Mouse (Mus musculus): ENCODE results near the gene Slc8a3. TPM values are rescaled to one million over a fixed set of nuclear protein-coding genes. Genes with fewer than 3 reads are reported as not detected.

The Slc8a3 gene
- polyA plus RNA-seq, 1 experiment from 2014 or later: 0.05 TPM

DNA sequence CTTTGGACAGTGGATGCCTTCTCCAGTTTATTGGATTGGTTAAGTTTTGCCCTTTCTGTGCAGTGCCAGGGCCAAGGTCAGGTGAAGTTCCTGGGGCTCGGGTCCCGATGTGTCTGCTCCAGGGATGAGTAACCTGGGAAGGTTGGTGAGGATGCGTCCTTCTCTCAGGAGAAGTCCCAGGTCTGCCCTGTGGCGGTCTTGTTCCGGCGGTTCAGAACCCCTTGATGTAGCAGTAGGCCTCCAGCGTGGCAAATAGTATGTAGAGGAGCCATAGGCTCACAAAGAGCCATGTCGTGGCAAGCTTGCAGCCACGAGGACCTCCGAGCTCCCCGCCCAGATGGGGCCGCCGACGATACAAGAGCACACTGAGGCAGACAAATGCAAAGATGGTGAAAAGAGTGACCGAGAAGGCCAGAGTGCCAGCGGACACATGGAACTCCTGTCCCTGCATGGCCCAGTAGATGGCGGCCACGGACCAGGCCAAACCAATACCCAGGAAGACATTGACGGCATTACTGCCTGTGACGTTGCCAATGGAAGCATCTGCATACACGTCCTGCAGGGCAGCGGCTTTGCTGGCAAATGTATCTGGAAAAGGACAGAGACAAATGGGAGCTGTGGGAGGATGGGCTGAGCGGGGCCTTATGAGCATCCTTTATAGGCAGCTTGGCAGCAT, 133.6 kb downstream of the Slc8a3 start:
- ATAC-seq: no peak
- no peak overlapping the region for H3K4me3 ChIP-seq
- no peaks in the 10 kb centered on the region for H3K36me3 ChIP-seq
- no peak overlapping the region for H3K9ac ChIP-seq
- no peaks in the 10 kb centered on the region for H3K9me3 ChIP-seq (replicated peaks)
- no peaks in the 10 kb centered on the region for H3K27me3 ChIP-seq (replicated peaks)
- H3K27ac ChIP-seq: no peak overlapping the region
- 0 out of 2 replicates have a peak, but pooled peaks cover 5% of the 10 kb centered on the region for H3K4me1 ChIP-seq
- 29% methylated on average over 23 of the region's 23 CpGs for WGBS (ENCODE audit: insufficient replicate concordance)
- H3K4me2 ChIP-seq: no peak overlapping the region

DNA sequence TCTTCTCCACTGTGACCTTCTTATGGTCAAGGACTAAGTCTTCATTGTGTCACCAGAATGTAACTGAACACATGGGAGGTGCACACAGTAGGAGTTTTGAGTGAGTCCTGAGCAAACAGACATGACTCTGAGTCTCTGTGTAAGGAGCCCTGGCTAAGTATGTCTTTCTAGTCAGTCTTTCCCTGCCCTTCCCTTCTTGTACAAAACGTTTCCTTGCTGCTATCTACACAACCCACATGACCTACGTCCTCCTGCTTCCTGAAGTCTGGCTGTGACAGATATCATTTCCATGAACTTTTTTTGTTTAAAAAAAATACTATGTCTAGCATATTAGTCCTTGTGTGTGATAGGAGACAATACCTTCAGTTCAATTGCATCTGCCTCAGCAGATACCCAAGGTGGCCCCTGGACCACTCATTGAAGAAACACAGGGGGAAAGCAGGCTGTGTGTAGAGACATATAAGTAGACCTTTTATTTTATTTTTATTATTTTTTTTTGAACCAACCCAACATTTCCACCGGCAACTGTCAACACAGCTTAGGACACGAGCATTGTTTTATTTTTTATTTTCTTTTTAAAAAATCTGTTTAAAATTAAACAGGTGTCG, 135.4 kb downstream of the Slc8a3 start:
- H3K4me3 ChIP-seq: no peak overlapping the region
- H3K9me3 ChIP-seq (replicated peaks): no peaks in the 10 kb centered on the region
- H3K4me1 ChIP-seq: 0 out of 2 replicates have a peak, but pooled peaks cover 5% of the 10 kb centered on the region
- no peak overlapping the region for H3K9ac ChIP-seq
- WGBS (ENCODE audit: insufficient replicate concordance): 42% methylated on average over 5 of the region's 5 CpGs
- H3K27me3 ChIP-seq (replicated peaks): no peaks in the 10 kb centered on the region
- ATAC-seq: peak; percentile 75
- H3K36me3 ChIP-seq: no peaks in the 10 kb centered on the region
- H3K4me2 ChIP-seq: no peak overlapping the region
- H3K27ac ChIP-seq: no peak overlapping the region

DNA sequence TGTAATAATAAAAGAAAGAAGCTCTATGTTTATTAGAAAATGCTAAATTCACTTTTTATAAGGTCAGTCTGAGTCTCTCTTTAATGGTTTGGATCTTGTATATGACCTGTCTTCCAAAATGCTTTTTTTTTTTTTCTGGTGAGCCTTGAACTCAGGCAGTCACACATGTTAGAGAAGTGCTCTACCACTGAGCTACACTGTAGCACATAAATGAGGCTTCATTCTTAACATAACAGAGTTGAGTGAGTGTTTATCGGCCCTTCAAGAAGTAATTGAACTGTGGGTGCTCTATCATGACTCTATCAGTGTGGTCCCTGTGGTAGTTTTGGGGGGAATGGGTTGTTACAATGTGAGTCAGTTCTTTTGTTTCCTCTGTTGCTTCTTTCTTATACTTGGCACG, 139.0 kb downstream of the Slc8a3 start:
- H3K4me1 ChIP-seq: 0 out of 2 replicates have a peak, but pooled peaks cover 6% of the 10 kb centered on the region
- no peak for ATAC-seq
- WGBS (ENCODE audit: insufficient replicate concordance): 52% methylated on average over 2 of the region's 2 CpGs

DNA sequence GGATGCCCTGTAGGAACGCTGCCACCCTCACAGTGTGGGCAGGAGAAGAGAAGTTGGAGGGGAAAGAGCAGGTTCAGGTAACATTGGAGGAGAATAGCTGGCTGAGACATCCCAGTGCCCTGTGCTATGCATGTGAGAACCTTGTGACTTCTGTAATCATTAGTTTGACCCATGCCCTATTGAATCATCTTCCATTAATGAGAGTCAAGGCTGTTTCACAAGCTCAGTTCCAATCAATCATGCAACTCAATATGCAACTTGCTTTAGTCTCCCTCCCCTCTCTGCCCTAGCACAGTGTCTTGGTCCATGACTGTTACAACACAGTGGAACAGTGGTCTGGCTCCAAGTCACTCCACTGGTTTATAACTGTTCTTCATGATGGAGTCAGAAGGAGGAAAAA, 143.3 kb downstream of the Slc8a3 start:
- no peaks in the 10 kb centered on the region for H3K9me3 ChIP-seq (replicated peaks)
- ATAC-seq: peak; percentile 51; the same call in 1 of the 2 replicates
- no peak overlapping the region for H3K27ac ChIP-seq
- H3K4me1 ChIP-seq: 0 out of 2 replicates have a peak, but pooled peaks cover 3% of the 10 kb centered on the region
- 56% methylated on average over 1 of the region's 1 CpGs for WGBS (ENCODE audit: insufficient replicate concordance)
- no peak overlapping the region for H3K9ac ChIP-seq
- no peaks in the 10 kb centered on the region for H3K36me3 ChIP-seq
- H3K27me3 ChIP-seq (replicated peaks): no peaks in the 10 kb centered on the region
- H3K4me3 ChIP-seq: no peak overlapping the region
- no peak overlapping the region for H3K4me2 ChIP-seq

More for the DNA sequence above, 139.0 kb downstream of the Slc8a3 start:
- H3K9ac ChIP-seq: no peak overlapping the region
- no peak overlapping the region for H3K4me3 ChIP-seq
- no peaks in the 10 kb centered on the region for H3K9me3 ChIP-seq (replicated peaks)
- H3K36me3 ChIP-seq: no peaks in the 10 kb centered on the region
- no peaks in the 10 kb centered on the region for H3K27me3 ChIP-seq (replicated peaks)
- no peak overlapping the region for H3K27ac ChIP-seq
- no peak overlapping the region for H3K4me2 ChIP-seq

DNA sequence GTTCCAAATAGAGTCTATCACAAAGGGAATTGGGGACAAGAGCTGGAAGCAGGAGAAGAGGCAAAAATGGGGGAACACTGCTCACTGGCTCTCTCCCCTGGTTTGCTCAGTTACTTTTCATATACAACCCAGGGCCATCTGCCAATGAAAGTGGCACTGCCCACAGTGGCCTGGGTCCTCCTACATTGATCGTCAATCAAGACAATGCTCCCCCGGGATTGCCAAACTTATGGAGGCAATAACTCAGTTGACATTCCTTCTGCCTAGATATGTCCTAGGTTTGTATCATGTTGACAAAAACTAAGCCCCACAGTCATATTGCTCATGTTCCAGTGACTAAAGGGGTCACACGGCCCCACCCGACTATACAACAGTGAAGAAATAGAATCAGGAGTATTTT, 144.0 kb downstream of the Slc8a3 start:
- 75% methylated on average over 4 of the region's 4 CpGs for WGBS (ENCODE audit: insufficient replicate concordance)
- H3K4me2 ChIP-seq: no peak overlapping the region
- H3K27ac ChIP-seq: no peak overlapping the region
- H3K4me3 ChIP-seq: no peak overlapping the region
- ATAC-seq: no peak
- H3K36me3 ChIP-seq: no peaks in the 10 kb centered on the region
- H3K9ac ChIP-seq: no peak overlapping the region
- no peaks in the 10 kb centered on the region for H3K27me3 ChIP-seq (replicated peaks)
- 0 out of 2 replicates have a peak, but pooled peaks cover 3% of the 10 kb centered on the region for H3K4me1 ChIP-seq
- H3K9me3 ChIP-seq (replicated peaks): no peaks in the 10 kb centered on the region

DNA sequence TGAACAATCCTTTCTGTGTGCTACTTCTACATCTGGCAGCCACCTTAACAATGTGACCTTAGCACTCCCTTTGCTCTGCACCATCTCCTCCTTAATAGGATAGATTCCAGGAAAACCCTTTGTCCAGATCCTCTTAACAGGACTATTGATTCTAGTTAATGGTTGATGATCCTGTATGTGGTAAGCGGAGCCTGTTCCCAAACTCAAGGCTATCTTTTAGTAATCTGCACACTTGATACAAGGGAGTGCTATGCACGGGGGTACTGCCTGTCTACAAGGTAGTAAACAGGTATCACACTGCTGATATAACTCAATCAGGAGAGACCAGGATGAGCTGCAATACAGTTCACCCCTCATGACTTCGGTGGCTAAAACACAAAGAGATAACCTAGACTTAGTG, 144.6 kb downstream of the Slc8a3 start:
- Histone ChIP-seq H3K9me3 (replicated peaks) (no peaks in the 10 kb centered on the region), H3K4me2 (no peak overlapping the region), H3K27ac (no peak overlapping the region), H3K4me3 (no peak overlapping the region), H3K9ac (no peak overlapping the region), H3K4me1 (0 out of 2 replicates have a peak, but pooled peaks cover 3% of the 10 kb centered on the region), H3K36me3 (no peaks in the 10 kb centered on the region), H3K27me3 (replicated peaks) (no peaks in the 10 kb centered on the region)
- 47% methylated on average over 3 of the region's 3 CpGs for WGBS (ENCODE audit: insufficient replicate concordance)
- peak; percentile 34; the same call in 1 of the 2 replicates for ATAC-seq

DNA sequence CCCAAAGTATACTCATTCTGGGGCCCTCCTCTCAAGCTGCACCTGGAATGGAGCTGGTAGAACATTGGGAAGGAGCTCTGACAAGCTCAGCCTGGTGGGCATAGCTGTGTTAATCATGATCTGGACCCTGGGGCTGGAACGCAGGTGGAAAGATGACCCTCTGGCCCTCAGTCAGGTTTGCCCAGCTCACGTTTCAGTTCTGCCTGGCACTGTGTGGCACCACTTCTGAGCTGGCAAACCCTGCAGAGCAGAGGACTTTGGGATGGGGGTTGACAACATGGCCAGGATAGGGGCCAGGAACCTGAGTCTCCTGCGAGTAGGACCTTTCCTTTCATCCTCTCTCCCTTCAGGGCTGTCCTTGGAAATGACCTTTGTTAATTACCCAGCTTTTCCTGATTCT, 146.3 kb downstream of the Slc8a3 start:
- Histone ChIP-seq H3K4me1 (0 out of 2 replicates have a peak, but pooled peaks cover 3% of the 10 kb centered on the region), H3K4me3 (no peak overlapping the region), H3K9ac (no peak overlapping the region), H3K36me3 (no peaks in the 10 kb centered on the region), H3K27ac (no peak overlapping the region), H3K4me2 (no peak overlapping the region), H3K9me3 (replicated peaks) (no peaks in the 10 kb centered on the region), H3K27me3 (replicated peaks) (no peaks in the 10 kb centered on the region)
- no peak for ATAC-seq
- 68% methylated on average over 3 of the region's 3 CpGs for WGBS (ENCODE audit: insufficient replicate concordance)

DNA sequence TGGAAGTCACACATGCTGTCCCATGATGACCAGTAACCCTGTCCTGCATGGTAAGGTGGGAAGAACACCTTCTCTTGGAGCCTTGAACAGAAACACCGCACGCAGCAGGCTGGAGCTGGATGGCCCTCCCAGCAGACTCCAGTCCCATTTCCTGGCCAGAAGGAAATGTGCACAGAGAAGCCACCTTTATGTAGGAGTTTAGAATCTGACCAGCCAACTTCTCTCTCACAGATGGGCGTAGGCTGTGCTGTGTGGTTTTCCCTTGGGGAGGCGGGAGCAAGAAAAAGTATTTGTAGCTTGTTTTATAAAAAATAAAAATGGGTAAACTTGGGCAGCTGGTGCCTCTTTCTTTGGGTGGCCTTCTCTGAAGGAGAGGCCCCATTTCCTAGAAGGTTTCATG, 146.9 kb downstream of the Slc8a3 start:
- Histone ChIP-seq H3K4me1 (0 out of 2 replicates have a peak, but pooled peaks cover 3% of the 10 kb centered on the region), H3K27ac (no peak overlapping the region), H3K36me3 (no peaks in the 10 kb centered on the region), H3K4me2 (no peak overlapping the region), H3K4me3 (no peak overlapping the region), H3K9me3 (replicated peaks) (no peaks in the 10 kb centered on the region), H3K9ac (no peak overlapping the region), H3K27me3 (replicated peaks) (no peaks in the 10 kb centered on the region)
- WGBS (ENCODE audit: insufficient replicate concordance): 71% methylated on average over 4 of the region's 4 CpGs
- no peak for ATAC-seq

DNA sequence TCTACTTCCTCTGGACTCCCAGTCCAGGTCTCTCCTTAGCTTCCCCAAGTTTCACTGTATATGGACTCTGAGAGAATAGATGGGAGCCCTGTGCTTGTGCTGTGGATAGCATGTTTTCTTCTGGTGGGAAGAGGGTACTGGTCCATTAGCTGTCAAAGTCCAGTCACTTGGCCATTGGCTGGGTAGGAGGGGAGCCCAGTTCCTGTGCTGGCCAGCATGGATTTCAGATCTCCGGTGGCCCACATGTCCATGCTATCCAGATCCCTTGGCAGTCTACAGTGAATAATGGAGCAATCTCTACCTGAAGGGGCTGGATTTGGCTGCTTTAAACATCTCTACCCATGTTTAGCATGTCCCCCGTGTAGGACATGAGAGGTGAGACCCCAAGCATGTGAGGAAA, 148.0 kb downstream of the Slc8a3 start:
- Histone ChIP-seq H3K9ac (no peak overlapping the region), H3K9me3 (replicated peaks) (no peaks in the 10 kb centered on the region), H3K4me2 (no peak overlapping the region), H3K27me3 (replicated peaks) (no peaks in the 10 kb centered on the region), H3K36me3 (no peaks in the 10 kb centered on the region), H3K4me1 (0 out of 2 replicates have a peak, but pooled peaks cover 3% of the 10 kb centered on the region), H3K4me3 (no peak overlapping the region), H3K27ac (no peak overlapping the region)
- 70% methylated on average over 2 of the region's 2 CpGs for WGBS (ENCODE audit: insufficient replicate concordance)
- no peak for ATAC-seq

DNA sequence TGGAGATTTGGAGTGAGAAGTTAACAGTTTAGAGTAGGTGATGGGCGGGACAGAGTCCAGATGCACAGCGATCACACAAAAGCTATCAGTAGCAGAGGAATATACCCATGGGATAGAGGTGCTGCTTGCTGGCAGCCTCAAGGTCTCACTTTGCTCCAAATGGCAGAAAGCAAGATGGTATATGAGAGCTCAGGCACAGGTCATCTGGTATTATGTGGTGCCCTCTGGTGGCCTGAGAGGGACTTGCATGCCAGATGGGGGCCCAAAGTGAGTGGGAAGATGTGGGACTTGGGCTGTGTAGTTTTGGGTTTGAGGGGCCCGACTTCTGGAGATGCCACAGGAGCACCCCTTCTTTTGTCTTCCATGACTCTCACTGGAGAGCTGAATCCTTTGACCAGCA, 150.9 kb downstream of the Slc8a3 start:
- Histone ChIP-seq H3K4me3 (no peak overlapping the region), H3K9ac (no peak overlapping the region), H3K4me2 (no peak overlapping the region), H3K27me3 (replicated peaks) (no peaks in the 10 kb centered on the region), H3K27ac (no peak overlapping the region), H3K36me3 (no peaks in the 10 kb centered on the region), H3K4me1 (no peaks in the 10 kb centered on the region), H3K9me3 (replicated peaks) (no peaks in the 10 kb centered on the region)
- WGBS (ENCODE audit: insufficient replicate concordance): 34% methylated on average over 3 of the region's 3 CpGs
- ATAC-seq: no peak

DNA sequence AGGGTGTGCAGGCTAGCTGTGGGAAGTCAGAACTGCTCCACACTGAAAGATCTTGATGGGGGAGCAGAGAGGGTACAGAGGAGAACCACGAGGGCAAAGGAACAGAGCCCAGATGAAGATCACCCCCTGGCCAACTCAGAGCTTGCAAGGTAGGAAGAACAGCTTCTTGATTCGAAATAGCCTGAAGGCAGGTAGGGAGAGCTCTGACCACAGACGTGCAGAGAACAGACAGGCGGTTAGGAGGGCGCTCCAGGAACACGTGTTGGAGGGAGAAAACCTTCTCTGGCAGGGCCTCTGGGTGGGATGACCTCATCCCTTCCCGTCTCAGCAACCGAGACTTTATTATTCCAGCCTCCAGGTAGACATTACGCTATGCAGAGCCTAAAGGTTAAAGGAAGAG, 157.7 kb downstream of the Slc8a3 start:
- Histone ChIP-seq H3K9me3 (replicated peaks) (no peaks in the 10 kb centered on the region), H3K4me2 (no peak overlapping the region), H3K27me3 (replicated peaks) (no peaks in the 10 kb centered on the region), H3K27ac (no peak overlapping the region), H3K4me1 (no peaks in the 10 kb centered on the region), H3K9ac (no peak overlapping the region), H3K36me3 (no peaks in the 10 kb centered on the region), H3K4me3 (no peak overlapping the region)
- ATAC-seq: no peak
- 46% methylated on average over 9 of the region's 9 CpGs for WGBS (ENCODE audit: insufficient replicate concordance)

DNA sequence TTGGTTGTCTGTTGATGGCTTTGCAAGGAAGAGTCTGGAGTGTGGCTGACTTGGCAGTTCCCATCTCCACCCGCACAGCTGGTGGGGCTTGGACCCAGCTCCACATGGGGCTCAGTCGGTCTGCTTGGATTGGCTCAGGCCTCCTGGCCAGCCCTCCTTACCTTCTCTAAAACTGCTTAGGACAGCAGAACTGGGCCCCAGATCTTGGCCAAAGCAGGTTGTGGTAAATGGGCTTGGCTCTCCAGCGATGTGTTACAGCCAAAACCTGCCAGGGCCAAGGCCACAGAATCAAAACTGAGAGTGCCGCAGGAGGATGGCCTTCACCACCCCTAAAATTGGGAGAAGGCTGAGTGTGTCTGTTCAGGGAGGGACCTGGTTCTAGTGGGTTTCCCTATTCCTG, 159.1 kb downstream of the Slc8a3 start:
- ATAC-seq: no peak
- Histone ChIP-seq H3K4me2 (no peak overlapping the region), H3K27ac (no peak overlapping the region), H3K36me3 (no peaks in the 10 kb centered on the region), H3K4me1 (no peaks in the 10 kb centered on the region), H3K27me3 (replicated peaks) (no peaks in the 10 kb centered on the region), H3K4me3 (no peak overlapping the region), H3K9me3 (replicated peaks) (no peaks in the 10 kb centered on the region), H3K9ac (no peak overlapping the region)
- WGBS (ENCODE audit: insufficient replicate concordance): 71% methylated on average over 4 of the region's 4 CpGs

All from liver, embryonic 12.5 days (tissue).